Mouse (Mus musculus) megakaryocyte-erythroid progenitor cell, adult 5 weeks (primary cell): ENCODE measurements around the gene Chst13. TPM values are rescaled to one million over a fixed set of nuclear protein-coding genes. Genes with fewer than 3 reads are reported as not detected.

Experiments used
- polyA plus RNA-seq: library from polyadenylated mRNA; stranded (reverse); fragments of >175 nt; gene quantifications from 2 replicates; pipeline ENCODE4 v1.2.3, GENCODE M21; 2012

The Chst13 gene
- polyA plus RNA-seq: 6.7 and 12.0 TPM in 2 replicates

GRCm38 (mm10) chr6:90324991-90325390, at the start of gene Chst13:
Chst13 (minus strand) TSS chr6:90325185.

GRCm38 (mm10) chr6:90368976-90369724, 44.2 kb upstream of the Chst13 start, which contains the start of gene Zxdc:
Zxdc (plus strand) TSS chr6:90369492.

GRCm38 (mm10) chr6:90332561-90333425, 7.8 kb upstream of the Chst13 start, which contains the start of gene Uroc1:
Uroc1 (plus strand) TSS chr6:90333284.

GRCm38 (mm10) chr6:90300919-90301318, 24.1 kb downstream of the Chst13 start, which contains the start of gene BC048671:
BC048671 (plus strand) TSS chr6:90301219.

Other genes with a start within 250 kb of the Chst13 start
- not detected in 2 replicates for gene Vmn1r49, start 246.7 kb downstream of the Chst13 start, polyA plus RNA-seq
- not detected in 2 replicates for gene Vmn1r50, start 223.8 kb downstream of the Chst13 start, polyA plus RNA-seq
- gene Vmn1r51, start 202.6 kb downstream of the Chst13 start, polyA plus RNA-seq: not detected in 2 replicates
- not detected in 2 replicates for gene Vmn1r52, start 150.4 kb downstream of the Chst13 start, polyA plus RNA-seq
- not detected in 2 replicates for gene V1ra8, start 122.4 kb downstream of the Chst13 start, polyA plus RNA-seq
- not detected in 2 replicates for gene Vmn1r53, start 100.7 kb downstream of the Chst13 start, polyA plus RNA-seq
- gene Vmn1r54, start 78.9 kb downstream of the Chst13 start, polyA plus RNA-seq: not detected in 2 replicates
- not detected in 2 replicates for gene BC048671, start 24.0 kb downstream of the Chst13 start, polyA plus RNA-seq
- gene Uroc1, start 8.1 kb upstream of the Chst13 start, polyA plus RNA-seq: not detected in 2 replicates
- gene Zxdc, start 44.3 kb upstream of the Chst13 start, polyA plus RNA-seq: 29.0 and 31.8 TPM in 2 replicates
- gene Cfap100, start 103.6 kb upstream of the Chst13 start, polyA plus RNA-seq: not detected in 2 replicates
- gene Klf15, start 137.4 kb upstream of the Chst13 start, polyA plus RNA-seq: 0.03 TPM in 1 of 2 replicates, not detected in the other
- 2.7 and 3.2 TPM in 2 replicates for gene Aldh1l1, start 161.2 kb upstream of the Chst13 start, polyA plus RNA-seq